Mouse (Mus musculus) hindbrain, embryonic 13.5 days (tissue): ENCODE data around the gene Gng7. TPM values are rescaled to one million over a fixed set of nuclear protein-coding genes. Genes with fewer than 3 reads are reported as not detected.
"Not testable (repeated sequence)": the region's sequence is repeated elsewhere in the genome, so short reads cannot be mapped to it uniquely, and the experiment has no call there.

Source experiments
- ATAC-seq: fragments of 200-750 bp; cut with Nextera tagmentation; 2 replicates; pipeline ENCODE4 v1.8.0; 2017; ENCODE audit warnings: moderate TSS enrichment; ENCODE audit not compliant: low FRiP score
- H3K27ac ChIP-seq: fragments of 300-500 bp; sonication (generic); 2 replicates; pipeline ENCODE4 v1.5.1; 2015; ENCODE audit warnings: inconsistent platforms, mild to moderate bottlenecking, moderate library complexity
- H3K27me3 ChIP-seq: fragments of 300-500 bp; sonication (generic); 2 replicates; pipeline ENCODE4 v1.6.1; 2015; ENCODE audit warnings: mild to moderate bottlenecking, inconsistent platforms
- H3K36me3 ChIP-seq: fragments of 300-500 bp; sonication (generic); 2 replicates; pipeline ENCODE4 v1.6.1; 2015; ENCODE audit warnings: mild to moderate bottlenecking, inconsistent platforms
- H3K4me1 ChIP-seq: fragments of 300-500 bp; sonication (generic); replicated peaks from 2 replicates; pipeline ENCODE4 v1.6.1; 2015; ENCODE audit warnings: inconsistent platforms
- H3K4me2 ChIP-seq: fragments of 300-500 bp; sonication (generic); 2 replicates; pipeline ENCODE4 v1.6.1; 2015; ENCODE audit warnings: inconsistent platforms, mild to moderate bottlenecking, moderate library complexity
- H3K4me3 ChIP-seq: fragments of 300-500 bp; sonication (generic); 2 replicates; pipeline ENCODE4 v1.5.1; 2015; ENCODE audit warnings: mild to moderate bottlenecking, inconsistent platforms
- H3K9ac ChIP-seq: fragments of 300-500 bp; sonication (generic); 2 replicates; pipeline ENCODE4 v1.6.1; 2015; ENCODE audit warnings: mild to moderate bottlenecking, inconsistent platforms
- H3K9me3 ChIP-seq: fragments of 300-500 bp; sonication (generic); 2 replicates; pipeline ENCODE4 v1.6.1; 2016; ENCODE audit warnings: inconsistent platforms
- WGBS: fragments of 180-500 bp; shearing (Covaris S2); methylation state at CpG from one replicate; pipeline ENCODE4 v1.1.7; 2015; 5-methylcytosine and 5-hydroxymethylcytosine counted together
- polyA plus RNA-seq: library from polyadenylated mRNA; unstranded; fragments of >200 nt; fragmentation: Nextera tagmentation; extraction: Ambion mirVana; gene quantifications from 2 replicates; pipeline ENCODE4 v1.2.1, GENCODE M21; 2015

The Gng7 gene
- polyA plus RNA-seq, 1 experiment from 2014 or later, result 13.5 TPM

DNA sequence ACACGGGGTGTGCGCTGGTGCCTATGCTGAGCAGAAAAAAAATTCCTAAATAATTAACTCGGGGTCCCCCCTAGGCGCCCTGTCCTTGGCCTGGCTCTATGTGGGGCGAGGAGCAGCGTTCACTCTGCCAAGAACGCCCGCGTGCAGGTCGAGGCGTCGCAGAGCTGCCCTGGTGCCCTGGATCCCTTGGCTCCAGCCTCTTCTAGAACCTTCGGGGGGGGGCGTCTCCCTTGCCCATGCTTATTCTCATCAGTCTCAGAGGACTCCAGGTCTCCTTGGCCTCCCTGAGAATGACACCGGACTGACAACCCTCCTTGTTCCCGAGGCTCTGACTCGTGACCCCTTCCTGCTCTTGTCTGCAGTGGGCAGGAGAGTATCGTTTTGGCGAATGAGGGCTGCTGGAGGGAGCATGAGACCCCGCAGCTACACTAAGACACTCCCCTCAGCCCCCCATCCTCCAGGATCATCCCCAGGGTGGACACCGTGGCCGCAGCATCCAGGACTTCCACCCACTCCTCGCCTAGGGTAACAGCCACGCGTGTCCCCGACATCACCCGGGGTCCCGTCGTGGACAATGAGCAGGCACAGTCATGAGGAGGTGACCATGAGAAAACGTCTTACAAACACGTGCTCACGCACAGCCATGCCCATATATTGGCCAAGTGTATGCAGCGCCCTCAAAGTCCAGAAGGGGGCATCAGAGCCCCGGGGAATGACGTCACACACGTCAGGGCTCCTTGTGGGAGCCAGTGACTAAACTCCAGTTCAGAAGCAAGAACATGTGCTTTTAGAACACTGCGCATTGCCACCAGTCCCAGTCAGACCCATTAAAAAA is 15.2 kb downstream of the Gng7 start:
- no peak overlapping the region for H3K4me3 ChIP-seq
- 0 out of 2 replicates have a peak overlapping the region, but pooled peaks have one; percentile 53 for H3K9ac ChIP-seq
- peaks cover 31% of the 10 kb centered on the region for H3K4me1 ChIP-seq
- WGBS, result 32% methylated on average over 37 of the region's 37 CpGs
- no peak overlapping the region for H3K27ac ChIP-seq
- peak overlapping the region; percentile 43 for H3K4me2 ChIP-seq
- ATAC-seq, result peak; percentile 58
- H3K9me3 ChIP-seq, result no peaks in the 10 kb centered on the region
- no peaks in the 10 kb centered on the region for H3K36me3 ChIP-seq
- peaks cover 12% of the 10 kb centered on the region for H3K27me3 ChIP-seq

DNA sequence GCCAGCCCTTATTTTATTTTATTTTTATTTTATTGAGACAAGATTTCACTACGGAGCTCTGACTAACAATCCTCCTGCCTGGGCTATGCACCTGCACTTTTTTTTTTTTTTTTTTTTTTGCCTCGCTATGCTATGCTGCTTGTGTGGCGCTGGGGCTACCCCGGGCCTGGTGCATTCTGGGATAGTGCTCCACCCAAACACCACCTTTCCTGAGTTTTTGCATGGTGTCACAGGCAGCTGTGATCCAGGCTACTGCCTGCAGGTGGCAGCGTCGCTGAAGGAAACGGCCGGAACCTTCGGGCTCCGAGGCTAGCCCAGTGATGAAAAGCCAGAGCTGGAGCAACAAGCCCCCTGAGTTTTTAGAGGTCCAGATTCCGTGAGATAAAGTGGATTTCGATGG is 16.0 kb downstream of the Gng7 start:
- no peak overlapping the region for H3K4me2 ChIP-seq
- H3K4me1 ChIP-seq, result peaks cover 31% of the 10 kb centered on the region
- H3K27me3 ChIP-seq, result peaks cover 18% of the 10 kb centered on the region
- no peak for ATAC-seq
- 19% methylated on average over 12 of the region's 12 CpGs for WGBS
- H3K36me3 ChIP-seq, result no peaks in the 10 kb centered on the region
- H3K4me3 ChIP-seq, result no peak overlapping the region
- H3K9me3 ChIP-seq, result no peaks in the 10 kb centered on the region
- H3K27ac ChIP-seq, result no peak overlapping the region
- H3K9ac ChIP-seq, result no peak overlapping the region

DNA sequence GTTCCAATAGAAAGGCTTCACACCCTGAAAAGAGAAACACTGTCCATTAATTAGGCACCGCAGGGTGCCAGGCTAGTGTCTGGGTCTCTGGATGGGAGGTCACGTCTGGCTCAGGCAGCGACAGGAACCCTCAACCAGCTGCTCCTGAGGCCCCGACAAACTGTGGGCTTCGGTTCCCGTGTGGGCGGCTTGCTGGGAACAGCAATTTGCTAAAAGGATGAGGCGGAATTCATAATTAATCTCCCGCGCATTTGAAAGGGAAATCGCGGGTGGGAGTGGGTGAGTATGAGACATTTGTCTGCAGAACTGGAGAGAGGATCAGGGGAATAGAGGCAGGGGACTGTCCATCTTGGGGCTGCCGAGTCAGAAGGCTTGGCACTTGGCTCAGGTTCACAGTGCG is 16.7 kb downstream of the Gng7 start:
- no peak overlapping the region for H3K9ac ChIP-seq
- H3K9me3 ChIP-seq, result no peaks in the 10 kb centered on the region
- peaks cover 31% of the 10 kb centered on the region for H3K4me1 ChIP-seq
- 30% methylated on average over 14 of the region's 14 CpGs for WGBS
- ATAC-seq, result no peak
- H3K27ac ChIP-seq, result no peak overlapping the region
- H3K36me3 ChIP-seq, result no peaks in the 10 kb centered on the region
- H3K4me3 ChIP-seq, result no peak overlapping the region
- H3K4me2 ChIP-seq, result no peak overlapping the region
- H3K27me3 ChIP-seq, result peaks cover 21% of the 10 kb centered on the region

DNA sequence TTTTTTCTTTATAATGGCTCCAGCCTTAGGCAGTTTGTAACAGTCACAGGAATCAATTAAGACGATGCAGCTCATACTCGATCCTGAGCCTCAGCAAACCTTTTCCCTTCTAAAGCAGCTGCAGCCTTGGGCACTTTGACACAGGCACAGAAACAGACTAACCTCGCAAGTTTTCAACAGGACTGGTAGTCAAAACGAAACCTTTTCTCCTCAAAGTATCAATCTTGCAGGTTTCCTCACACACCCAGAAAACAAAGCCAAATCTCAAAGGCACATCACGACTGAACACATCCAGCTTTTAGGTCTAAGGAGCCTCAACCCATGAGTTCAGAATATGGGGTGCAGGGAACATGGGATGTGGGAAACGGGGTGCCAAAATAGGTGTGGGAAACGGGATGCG is 17.4 kb downstream of the Gng7 start:
- H3K9ac ChIP-seq, result no peak overlapping the region
- H3K27me3 ChIP-seq, result peaks cover 21% of the 10 kb centered on the region
- no peak overlapping the region for H3K4me3 ChIP-seq
- peaks cover 31% of the 10 kb centered on the region for H3K4me1 ChIP-seq
- no peak overlapping the region for H3K4me2 ChIP-seq
- no peak for ATAC-seq
- H3K9me3 ChIP-seq, result no peaks in the 10 kb centered on the region
- H3K27ac ChIP-seq, result no peak overlapping the region
- no peaks in the 10 kb centered on the region for H3K36me3 ChIP-seq
- 87% methylated on average over 8 of the region's 8 CpGs for WGBS

DNA sequence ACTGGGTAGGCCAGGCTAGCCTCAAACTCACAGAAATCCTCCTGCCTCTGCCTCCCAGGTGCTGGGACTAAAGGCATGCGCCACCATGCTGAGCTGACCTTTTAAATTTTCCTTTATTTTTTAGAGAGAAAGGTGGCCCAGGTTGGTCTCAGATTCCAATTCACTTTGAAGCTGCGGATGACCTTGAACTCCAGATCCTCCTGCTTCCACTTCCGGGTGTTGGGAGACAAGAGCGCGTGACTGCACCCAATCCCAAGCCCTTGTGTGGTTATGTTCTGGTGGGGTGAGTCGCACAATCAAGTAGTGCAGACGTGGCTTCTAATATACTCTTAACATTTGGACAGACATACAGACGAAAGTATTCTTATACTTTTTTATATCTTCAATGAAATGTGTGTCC is 18.2 kb downstream of the Gng7 start:
- Histone ChIP-seq H3K36me3 (no peaks in the 10 kb centered on the region), H3K4me3 (no peak overlapping the region), H3K9me3 (no peaks in the 10 kb centered on the region), H3K4me1 (peaks cover 31% of the 10 kb centered on the region), H3K9ac (no peak overlapping the region), H3K27me3 (peaks cover 24% of the 10 kb centered on the region), H3K4me2 (no peak overlapping the region), H3K27ac (no peak overlapping the region)
- ATAC-seq, result no peak
- WGBS, result 95% methylated on average over 8 of the region's 8 CpGs

DNA sequence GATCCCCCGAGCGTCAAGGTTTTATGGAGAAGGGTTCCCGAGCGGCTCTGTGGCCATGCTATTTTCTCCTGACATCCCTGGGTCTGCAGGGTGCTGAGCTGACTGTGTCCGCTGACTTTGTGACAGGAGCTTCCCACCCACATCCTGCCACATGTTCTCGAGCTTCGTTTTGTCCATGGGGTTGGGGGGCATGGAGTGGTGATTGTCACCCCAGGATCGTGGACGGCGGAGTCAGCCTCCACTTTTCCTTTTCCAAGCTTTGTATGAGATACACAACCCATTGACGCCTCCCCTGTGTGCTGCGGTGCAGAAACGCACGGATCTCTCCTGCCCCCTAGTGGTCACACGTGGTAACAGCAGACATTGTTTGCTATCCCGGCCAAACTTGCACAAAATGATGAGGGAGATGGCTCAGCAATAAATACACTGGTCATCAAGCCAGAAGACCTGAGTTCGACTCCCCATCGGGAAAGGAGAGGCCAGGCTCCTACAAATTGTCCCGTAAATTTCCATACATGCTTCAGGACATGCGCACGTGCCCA is 19.6 kb downstream of the Gng7 start:
- H3K9me3 ChIP-seq, result no peaks in the 10 kb centered on the region
- 0 out of 2 replicates have a peak overlapping the region, but pooled peaks have one; percentile 24 for H3K9ac ChIP-seq
- ATAC-seq, result peak; percentile 7; the same call in 1 of the 2 replicates
- no peaks in the 10 kb centered on the region for H3K36me3 ChIP-seq
- H3K4me2 ChIP-seq, result peak overlapping the region; percentile 36
- 11% methylated on average over 21 of the region's 21 CpGs for WGBS
- no peak overlapping the region for H3K4me3 ChIP-seq
- peaks cover 19% of the 10 kb centered on the region for H3K27me3 ChIP-seq
- no peak overlapping the region for H3K27ac ChIP-seq
- H3K4me1 ChIP-seq, result peaks cover 18% of the 10 kb centered on the region

DNA sequence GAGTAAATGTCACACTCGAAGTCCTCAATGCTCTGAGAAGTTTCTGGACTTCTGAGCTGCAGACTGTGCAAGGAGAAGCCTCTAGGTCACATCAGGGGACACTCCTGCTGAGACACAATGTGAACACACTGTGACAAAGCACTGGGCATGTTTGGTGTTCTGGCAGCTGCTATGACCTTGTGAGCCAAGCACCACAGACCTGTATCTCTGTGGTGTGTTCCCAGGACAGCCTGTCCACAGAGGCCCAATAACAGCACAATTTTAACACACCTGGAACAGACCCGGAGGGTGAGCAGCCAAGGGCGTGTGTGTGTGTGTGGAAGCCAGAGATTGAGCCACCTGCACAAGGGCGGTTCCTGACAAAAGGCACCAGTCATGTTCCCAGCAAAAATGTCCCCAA is 20.1 kb downstream of the Gng7 start:
- Histone ChIP-seq H3K36me3 (no peaks in the 10 kb centered on the region), H3K9me3 (no peaks in the 10 kb centered on the region), H3K9ac (0 out of 2 replicates have a peak overlapping the region, but pooled peaks have one; percentile 24), H3K4me1 (peaks cover 14% of the 10 kb centered on the region), H3K27me3 (peaks cover 19% of the 10 kb centered on the region), H3K4me3 (no peak overlapping the region), H3K27ac (no peak overlapping the region), H3K4me2 (peak overlapping the region; percentile 36)
- 66% methylated on average over 4 of the region's 4 CpGs for WGBS
- no peak for ATAC-seq

DNA sequence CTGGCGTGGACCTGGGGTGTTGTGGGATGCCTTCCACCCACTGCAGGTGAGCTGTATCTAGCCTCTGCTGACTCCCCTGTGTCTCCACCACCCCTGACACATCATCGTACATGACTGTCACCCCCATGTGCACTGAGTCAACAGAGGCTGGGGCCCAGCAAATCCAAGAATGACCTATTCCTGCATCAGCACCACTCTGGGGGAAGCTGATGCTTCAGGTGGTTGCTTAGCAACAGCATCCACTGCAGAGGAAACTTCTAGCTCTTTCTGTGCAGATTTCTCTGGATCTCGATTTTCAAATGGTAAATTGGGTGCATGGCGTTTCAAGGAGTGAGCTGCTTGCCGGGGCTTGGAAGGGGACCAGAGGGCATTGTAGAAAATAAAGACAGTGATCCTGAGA is 21.5 kb downstream of the Gng7 start:
- no peak for ATAC-seq
- no peaks in the 10 kb centered on the region for H3K36me3 ChIP-seq
- no peaks in the 10 kb centered on the region for H3K9me3 ChIP-seq
- peaks cover 29% of the 10 kb centered on the region for H3K27me3 ChIP-seq
- WGBS, result 58% methylated on average over 5 of the region's 5 CpGs
- H3K4me2 ChIP-seq, result no peak overlapping the region
- H3K4me1 ChIP-seq, result peaks cover 10% of the 10 kb centered on the region
- H3K9ac ChIP-seq, result no peak overlapping the region
- no peak overlapping the region for H3K27ac ChIP-seq
- no peak overlapping the region for H3K4me3 ChIP-seq

DNA sequence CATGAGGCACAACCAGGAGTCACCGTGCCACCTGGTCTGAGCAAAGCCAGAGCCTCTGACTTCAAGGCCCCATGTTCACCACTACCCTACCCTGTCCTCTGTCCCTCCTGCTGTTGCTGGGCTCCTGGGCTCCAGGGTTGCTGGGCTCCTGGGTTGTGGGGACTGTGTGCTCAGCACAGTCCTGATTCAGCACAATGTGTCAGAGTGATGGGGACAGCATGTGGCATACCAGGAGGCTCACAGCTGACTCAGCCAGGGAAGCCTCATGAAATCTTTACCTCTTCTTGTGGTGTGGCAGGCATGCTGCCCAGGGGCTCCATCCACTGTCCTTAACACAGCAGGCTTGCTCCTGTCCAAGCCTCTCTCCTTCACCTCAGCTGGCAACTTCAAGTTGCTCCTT is 22.8 kb downstream of the Gng7 start:
- Histone ChIP-seq H3K36me3 (no peaks in the 10 kb centered on the region), H3K27me3 (peaks cover 36% of the 10 kb centered on the region), H3K27ac (no peak overlapping the region), H3K4me1 (peaks cover 8% of the 10 kb centered on the region), H3K4me3 (no peak overlapping the region), H3K9me3 (no peaks in the 10 kb centered on the region), H3K4me2 (no peak overlapping the region), H3K9ac (0 out of 2 replicates have a peak overlapping the region, but pooled peaks have one; percentile 35)
- 89% methylated on average over 1 of the region's 1 CpGs for WGBS
- no peak for ATAC-seq

DNA sequence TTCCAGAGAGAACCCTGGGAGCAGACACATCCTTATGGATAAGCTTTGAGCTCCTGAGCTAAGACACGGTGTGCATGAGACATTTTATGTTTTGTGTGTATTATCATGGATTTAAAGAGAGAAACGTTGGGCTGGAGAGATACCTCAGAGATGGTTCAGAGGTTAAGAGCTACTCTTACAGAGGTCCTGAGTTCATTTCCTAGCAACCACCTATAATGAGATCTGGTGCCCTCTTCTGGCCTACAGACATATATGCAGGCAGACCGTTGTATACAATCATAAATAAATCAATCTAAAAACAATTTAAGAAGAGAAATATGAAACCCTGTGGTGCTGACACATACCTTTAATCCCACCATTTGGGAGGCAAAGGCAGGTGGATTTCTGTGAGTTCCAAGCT is 23.7 kb downstream of the Gng7 start:
- H3K4me1 ChIP-seq, result peaks cover 8% of the 10 kb centered on the region
- H3K27me3 ChIP-seq, result peaks cover 45% of the 10 kb centered on the region
- no peaks in the 10 kb centered on the region for H3K36me3 ChIP-seq
- H3K9ac ChIP-seq, result no peak overlapping the region
- WGBS, result 12% methylated on average over 3 of the region's 3 CpGs
- no peak overlapping the region for H3K4me2 ChIP-seq
- ATAC-seq, result no peak
- H3K4me3 ChIP-seq, result no peak overlapping the region
- H3K9me3 ChIP-seq, result no peaks in the 10 kb centered on the region
- H3K27ac ChIP-seq, result no peak overlapping the region

DNA sequence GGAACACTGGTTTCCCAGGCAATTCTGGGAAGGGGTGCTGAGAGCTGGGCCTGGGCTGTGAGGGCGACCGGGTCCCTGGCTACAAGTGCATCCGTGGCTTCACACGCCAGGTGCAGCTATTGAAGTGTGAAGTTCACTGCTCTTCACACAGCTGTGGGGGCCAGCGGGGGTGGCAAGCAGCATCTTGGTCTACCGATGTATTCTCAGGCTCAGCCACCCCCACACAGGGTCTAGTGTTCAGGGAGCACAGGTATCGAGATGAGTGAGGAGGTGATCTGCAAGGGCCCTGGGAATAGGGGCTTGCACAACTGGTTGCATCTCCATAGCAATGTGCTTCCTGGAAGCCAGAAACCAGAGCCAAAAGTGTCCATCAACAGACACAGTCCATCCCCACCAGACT is 24.3 kb downstream of the Gng7 start:
- Histone ChIP-seq H3K9me3 (no peaks in the 10 kb centered on the region), H3K9ac (no peak overlapping the region), H3K4me1 (peaks cover 14% of the 10 kb centered on the region), H3K4me3 (no peak overlapping the region), H3K4me2 (no peak overlapping the region), H3K27ac (no peak overlapping the region), H3K36me3 (no peaks in the 10 kb centered on the region), H3K27me3 (peaks cover 51% of the 10 kb centered on the region)
- WGBS, result 79% methylated on average over 7 of the region's 7 CpGs
- no peak for ATAC-seq

DNA sequence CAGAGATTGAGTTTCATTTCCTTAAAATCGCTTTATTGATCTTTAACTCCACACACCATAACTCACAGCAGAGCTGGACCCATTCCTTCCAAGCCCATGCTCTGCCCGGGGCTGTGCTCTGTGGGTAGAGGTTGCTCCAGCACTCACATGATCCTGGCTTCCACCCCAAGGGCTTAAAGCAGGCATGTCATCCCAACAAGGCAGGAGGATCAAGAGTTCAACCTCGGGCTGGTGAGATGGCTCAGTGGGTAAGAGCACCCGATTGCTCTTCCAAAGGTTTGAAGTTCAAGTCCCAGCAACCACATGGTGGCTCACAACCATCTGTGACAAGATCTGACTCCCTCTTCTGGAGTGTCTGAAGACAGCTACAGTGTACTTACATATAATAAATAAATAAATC is 24.9 kb downstream of the Gng7 start:
- not testable (repeated sequence) for H3K4me3 ChIP-seq, H3K27ac ChIP-seq, H3K9ac ChIP-seq, ATAC-seq, H3K9me3 ChIP-seq, H3K36me3 ChIP-seq, H3K4me2 ChIP-seq
- H3K27me3 ChIP-seq, result peaks cover 57% of the 10 kb centered on the region
- 68% methylated on average over 4 of the region's 4 CpGs for WGBS
- H3K4me1 ChIP-seq, result peaks cover 15% of the 10 kb centered on the region

DNA sequence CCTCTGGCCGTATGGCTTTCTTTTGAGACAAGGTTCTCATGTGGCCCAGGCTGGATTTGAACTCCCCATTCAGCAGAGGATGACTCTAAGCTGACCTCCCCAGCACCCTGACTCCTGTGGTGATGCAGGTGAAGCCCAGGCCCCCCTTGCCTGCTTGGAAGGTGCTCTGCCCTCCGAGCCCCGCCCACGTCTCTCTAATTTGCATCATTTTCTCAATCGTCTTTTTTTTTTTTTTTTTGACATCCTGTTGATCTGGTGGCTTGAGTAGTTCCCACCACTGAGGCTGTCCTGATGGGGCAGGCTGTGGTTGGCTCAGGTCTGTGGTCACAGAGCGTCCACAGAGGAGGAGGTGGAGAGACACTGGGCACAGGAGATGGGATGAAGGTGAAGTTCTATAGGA is 25.3 kb downstream of the Gng7 start:
- no peak for ATAC-seq
- Histone ChIP-seq H3K27me3 (peaks cover 58% of the 10 kb centered on the region), H3K4me1 (peaks cover 13% of the 10 kb centered on the region), H3K9me3 (no peaks in the 10 kb centered on the region), H3K27ac (no peak overlapping the region), H3K36me3 (no peaks in the 10 kb centered on the region), H3K9ac (no peak overlapping the region), H3K4me2 (no peak overlapping the region), H3K4me3 (no peak overlapping the region)
- WGBS, result 67% methylated on average over 6 of the region's 6 CpGs
